Mouse (Mus musculus) hindbrain, embryonic 11.5 days (tissue): Measurements from ENCODE around the gene Exoc6b. TPM values are rescaled to one million over a fixed set of nuclear protein-coding genes. Genes with fewer than 3 reads are reported as not detected.

ENCODE experiments used
- ATAC-seq: fragments of 200-750 bp; cut with Nextera tagmentation; 2 replicates; pipeline ENCODE4 v1.8.0; 2017; ENCODE audit warnings: mild to moderate bottlenecking, moderate TSS enrichment, moderate library complexity; ENCODE audit not compliant: low FRiP score
- DNase-seq: peaks from one replicate; pipeline ENCODE4 v3.0.0-alpha.2; 2015; ENCODE audit warnings: low spot score
- H3K27ac ChIP-seq: fragments of 300-500 bp; sonication (generic); 2 replicates; pipeline ENCODE4 v1.5.1; 2014; ENCODE audit warnings: mild to moderate bottlenecking, low read depth, low read length
- H3K27me3 ChIP-seq: fragments of 300-500 bp; sonication (generic); 2 replicates; pipeline ENCODE4 v1.6.1; 2014; ENCODE audit warnings: mild to moderate bottlenecking, low read length, moderate library complexity, mixed read lengths; ENCODE audit not compliant: control insufficient read depth, insufficient read depth
- H3K36me3 ChIP-seq: fragments of 300-500 bp; sonication (generic); 2 replicates; pipeline ENCODE4 v1.6.1; 2014; ENCODE audit warnings: mild to moderate bottlenecking, low read length, moderate library complexity, mixed read lengths; ENCODE audit not compliant: control insufficient read depth, insufficient read depth
- H3K4me1 ChIP-seq: fragments of 300-500 bp; sonication (generic); replicated peaks from 2 replicates; pipeline ENCODE4 v1.6.1; 2014; ENCODE audit warnings: low read length, mixed read lengths; ENCODE audit not compliant: control insufficient read depth, insufficient read depth
- H3K4me2 ChIP-seq: fragments of 300-500 bp; sonication (generic); replicated peaks from 2 replicates; pipeline ENCODE4 v1.6.1; 2014; ENCODE audit warnings: mild to moderate bottlenecking, low read depth, low read length
- H3K4me3 ChIP-seq: fragments of 300-500 bp; sonication (generic); 2 replicates; pipeline ENCODE4 v1.5.1; 2014; ENCODE audit warnings: low read depth, low read length
- H3K9ac ChIP-seq: fragments of 300-500 bp; sonication (generic); 2 replicates; pipeline ENCODE4 v1.6.1; 2014; ENCODE audit warnings: low read depth, low read length
- H3K9me3 ChIP-seq: fragments of 300-500 bp; sonication (generic); 2 replicates; pipeline ENCODE4 v1.6.1; 2016; ENCODE audit warnings: low read length; ENCODE audit not compliant: control insufficient read depth
- WGBS: fragments of 180-500 bp; shearing (Covaris S2); extraction: QIAGEN DNeasy Blood & Tissue Kit; methylation state at CpG from one replicate; pipeline ENCODE4 v1.1.7; 2014; 5-methylcytosine and 5-hydroxymethylcytosine counted together
- polyA plus RNA-seq: library from polyadenylated mRNA; unstranded; fragments of >200 nt; fragmentation: Nextera tagmentation; extraction: Ambion mirVana; gene quantifications from 2 replicates; pipeline ENCODE4 v1.2.1, GENCODE M21; 2014

Gene Exoc6b
- polyA plus RNA-seq, 1 experiment from 2014 or later, result 46.4 TPM

- H3K4me3 ChIP-seq, result no peak overlapping the region
- ATAC-seq (no peak), DNase-seq (no peak)
- no peak overlapping the region for H3K9ac ChIP-seq
- no peaks in the 10 kb centered on the region for H3K4me1 ChIP-seq
- no peaks in the 10 kb centered on the region for H3K9me3 ChIP-seq
- H3K4me2 ChIP-seq, result no peak overlapping the region
- no peak overlapping the region for H3K27ac ChIP-seq
- no peaks in the 10 kb centered on the region for H3K36me3 ChIP-seq
- WGBS, result 11% methylated on average over 2 of the region's 2 CpGs
- no peaks in the 10 kb centered on the region for H3K27me3 ChIP-seq
Observed at GRCm38 (mm10) chr6:85074996-85075395, 5.7 kb upstream of the Exoc6b start.

- H3K9me3 ChIP-seq, result no peaks in the 10 kb centered on the region
- DNase-seq, result no peak
- H3K27ac ChIP-seq, result no peak overlapping the region
- H3K4me3 ChIP-seq, result peak overlapping the region; percentile 62
- ATAC-seq, result peak; percentile 64
- no peaks in the 10 kb centered on the region for H3K27me3 ChIP-seq
- H3K4me2 ChIP-seq, result peak overlapping the region; percentile 66
- peak overlapping the region; percentile 78 for H3K9ac ChIP-seq
- H3K4me1 ChIP-seq, result no peaks in the 10 kb centered on the region
- 6% methylated on average over 17 of the region's 17 CpGs for WGBS
- H3K36me3 ChIP-seq, result no peaks in the 10 kb centered on the region
Observed at GRCm38 (mm10) chr6:85068322-85069022, 841 bp downstream of the Exoc6b start.

- no peak overlapping the region for H3K4me3 ChIP-seq
- H3K36me3 ChIP-seq, result no peaks in the 10 kb centered on the region
- H3K4me1 ChIP-seq, result no peaks in the 10 kb centered on the region
- DNase-seq (no peak), ATAC-seq (no peak)
- no peak overlapping the region for H3K4me2 ChIP-seq
- no peaks in the 10 kb centered on the region for H3K9me3 ChIP-seq
- whole genome bisulfite sequencing, result 83% methylated on average over 1 of the region's 1 CpGs
- H3K9ac ChIP-seq, result no peak overlapping the region
- no peak overlapping the region for H3K27ac ChIP-seq
- H3K27me3 ChIP-seq, result no peaks in the 10 kb centered on the region
Observed at GRCm38 (mm10) chr6:85057641-85058040, 11.7 kb downstream of the Exoc6b start.

- H3K9ac ChIP-seq, result no peak overlapping the region
- H3K4me1 ChIP-seq, result no peaks in the 10 kb centered on the region
- no peaks in the 10 kb centered on the region for H3K9me3 ChIP-seq
- 86% methylated on average over 4 of the region's 4 CpGs for WGBS
- no peaks in the 10 kb centered on the region for H3K36me3 ChIP-seq
- H3K27ac ChIP-seq, result no peak overlapping the region
- no peak overlapping the region for H3K4me3 ChIP-seq
- H3K4me2 ChIP-seq, result no peak overlapping the region
- ATAC-seq (no peak), DNase-seq (no peak)
- no peaks in the 10 kb centered on the region for H3K27me3 ChIP-seq
Observed at GRCm38 (mm10) chr6:85051109-85051508, 18.2 kb downstream of the Exoc6b start.

- no peak for DNase-seq
- no peak overlapping the region for H3K27ac ChIP-seq
- no peaks in the 10 kb centered on the region for H3K9me3 ChIP-seq
- 86% methylated on average over 3 of the region's 3 CpGs for WGBS
- H3K27me3 ChIP-seq, result no peaks in the 10 kb centered on the region
- no peak for ATAC-seq
- no peak overlapping the region for H3K9ac ChIP-seq
- H3K36me3 ChIP-seq, result no peaks in the 10 kb centered on the region
- H3K4me1 ChIP-seq, result no peaks in the 10 kb centered on the region
- no peak overlapping the region for H3K4me2 ChIP-seq
- H3K4me3 ChIP-seq, result no peak overlapping the region
Observed at GRCm38 (mm10) chr6:85046531-85046930, 22.8 kb downstream of the Exoc6b start.

- Histone ChIP-seq H3K4me1 (no peaks in the 10 kb centered on the region), H3K27me3 (no peaks in the 10 kb centered on the region), H3K9ac (no peak overlapping the region), H3K4me2 (no peak overlapping the region), H3K9me3 (no peaks in the 10 kb centered on the region), H3K27ac (no peak overlapping the region), H3K36me3 (no peaks in the 10 kb centered on the region), H3K4me3 (no peak overlapping the region)
- 29% methylated on average over 4 of the region's 4 CpGs for WGBS
- DNase-seq (no peak), ATAC-seq (no peak)
Observed at GRCm38 (mm10) chr6:85044621-85045152, 24.6 kb downstream of the Exoc6b start.

GRCm38 (mm10) chr6:85037677-85038076 is 31.6 kb downstream of the Exoc6b start:
- DNase-seq (peak; percentile 75), ATAC-seq (no peak)
- WGBS, result 10% methylated on average over 6 of the region's 6 CpGs
- H3K4me3 ChIP-seq, result no peak overlapping the region
- H3K36me3 ChIP-seq, result no peaks in the 10 kb centered on the region
- no peaks in the 10 kb centered on the region for H3K9me3 ChIP-seq
- no peaks in the 10 kb centered on the region for H3K4me1 ChIP-seq
- H3K4me2 ChIP-seq, result no peak overlapping the region
- no peaks in the 10 kb centered on the region for H3K27me3 ChIP-seq
- no peak overlapping the region for H3K27ac ChIP-seq
- no peak overlapping the region for H3K9ac ChIP-seq

- H3K4me3 ChIP-seq, result no peak overlapping the region
- 33% methylated on average over 1 of the region's 1 CpGs for WGBS
- no peaks in the 10 kb centered on the region for H3K27me3 ChIP-seq
- no peak overlapping the region for H3K4me2 ChIP-seq
- DNase-seq (peak; percentile 15), ATAC-seq (no peak)
- no peak overlapping the region for H3K27ac ChIP-seq
- no peak overlapping the region for H3K9ac ChIP-seq
- H3K36me3 ChIP-seq, result no peaks in the 10 kb centered on the region
- no peaks in the 10 kb centered on the region for H3K4me1 ChIP-seq
- H3K9me3 ChIP-seq, result no peaks in the 10 kb centered on the region
Observed at GRCm38 (mm10) chr6:85029671-85030070, 39.6 kb downstream of the Exoc6b start.

GRCm38 (mm10) chr6:85024403-85024802 is 44.9 kb downstream of the Exoc6b start:
- no peaks in the 10 kb centered on the region for H3K27me3 ChIP-seq
- no peak overlapping the region for H3K27ac ChIP-seq
- H3K4me3 ChIP-seq, result no peak overlapping the region
- ATAC-seq (no peak), DNase-seq (no peak)
- H3K36me3 ChIP-seq, result no peaks in the 10 kb centered on the region
- no peaks in the 10 kb centered on the region for H3K4me1 ChIP-seq
- no peaks in the 10 kb centered on the region for H3K9me3 ChIP-seq
- no peak overlapping the region for H3K9ac ChIP-seq
- no peak overlapping the region for H3K4me2 ChIP-seq
